8 mouse cellular contexts compared by ENCODE assay signal in the genomic region with DNA sequence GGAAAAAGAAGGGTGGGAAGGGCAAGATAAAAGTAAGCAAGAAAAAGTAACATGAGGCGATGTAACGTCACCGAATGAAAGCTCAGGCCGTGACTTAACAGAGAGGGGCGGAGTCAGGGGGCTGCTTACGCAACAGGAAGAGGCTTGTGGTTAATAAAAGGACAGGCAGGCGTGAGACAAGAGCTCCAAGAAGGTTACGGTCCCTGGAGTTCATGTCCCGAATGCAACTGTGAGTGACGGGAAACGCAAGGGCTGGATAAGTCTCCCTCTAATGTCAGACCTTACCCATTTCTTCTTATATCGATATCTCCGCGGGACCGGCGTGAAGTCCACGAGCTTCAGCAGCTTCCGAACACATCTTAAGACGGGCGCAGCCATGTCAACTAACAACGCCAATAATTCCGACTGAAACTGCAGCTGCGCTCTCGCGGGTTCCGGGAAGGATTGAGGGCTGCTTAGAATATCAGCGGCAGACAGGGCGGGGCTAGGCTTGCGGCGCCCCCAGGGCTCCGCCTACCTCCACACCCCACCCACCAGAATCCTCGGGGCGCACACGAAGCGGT. TPM values are rescaled to one million over a fixed set of nuclear protein-coding genes. Genes with fewer than 3 reads are reported as not detected.
A peak's percentile ranks its signal among the peaks of the same experiment; 100 is the strongest.
DNase-seq lines count a peak whose midpoint lies in the region; ATAC-seq and TF ChIP-seq lines count a peak whose summit lies in the region.

A gene (minus strand): TSS at position 478 of the 563 bp plus-strand sequence.

- peak; percentile 94 for ATAC-seq in activated CD4-positive, CD25-positive, alpha-beta regulatory T cell, adult 4 months

- peak within 1 kb of the TSS; percentile 54 for H3K27ac ChIP-seq in cortical plate, adult 2 months (ENCODE audit: insufficient read depth, low read length)

- DNase-seq in gastrocnemius, adult 8-10 months (ENCODE audit: low spot score in 2 of 2), result peak; percentile 88 to 89
- peak; percentile 81 for DNase-seq in hindlimb bud, embryonic 11.5 days (ENCODE audit: extremely low spot score, low read depth, low spot score)
- DNase-seq in left cerebral cortex, adult 8-10 months (ENCODE audit: low spot score in 2 of 2), result peak; percentile 84 to 88
- DNase-seq in right cerebral cortex, postnatal 10 days (ENCODE audit: low spot score in 2 of 2), result peak; percentile 92 to 93
- peak; percentile 82 for DNase-seq in urinary bladder, postnatal 25 days (ENCODE audit: low spot score)

- TF ChIP-seq POLR2A in cortical plate, adult 2 months (IDR thresholded peaks at IDR 0.05; ENCODE audit: extremely low read depth, insufficient read depth, low read length), result peak; percentile 72

- peak within 1 kb of the TSS; percentile 53 for H3K4me3 ChIP-seq in cortical plate, adult 2 months (ENCODE audit: insufficient read depth, low read length)
- H3K4me3 ChIP-seq in megakaryocyte, embryonic 14.5 days (replicated peaks), result peak within 1 kb of the TSS; percentile 94

- H3K9me3 ChIP-seq in megakaryocyte, embryonic 14.5 days, result no peaks in the 10 kb centered on the region

- no peaks in the 10 kb centered on the region for H3K4me1 ChIP-seq in cortical plate, adult 2 months (ENCODE audit: control insufficient read depth, insufficient read depth, low read length)
- peaks cover 37% of the 10 kb centered on the region for H3K4me1 ChIP-seq in megakaryocyte, embryonic 14.5 days

- H3K36me3 ChIP-seq in megakaryocyte, embryonic 14.5 days (replicated peaks; ENCODE audit: low read length), result peaks cover 27% of the 10 kb centered on the region

- no peaks in the 10 kb centered on the region for H3K27me3 ChIP-seq in megakaryocyte, embryonic 14.5 days (replicated peaks)

- no peak for TF ChIP-seq CTCF in cortical plate, adult 2 months (IDR thresholded peaks at IDR 0.05; ENCODE audit: extremely low read depth, insufficient read depth, low read length)

RNA-seq across cellular contexts. Expression of the gene that starts here (rescaled TPM):
- 10 to 100 TPM; 21.7 to 26.9 TPM for polyA plus RNA-seq in activated CD4-positive, CD25-positive, alpha-beta regulatory T cell, adult 4 months (2017; shearing (Covaris generic))
- 8.8 and 9.4 TPM in 2 replicates for polyA plus RNA-seq in cortical plate, adult 2 months (2012; rRNA removed)
- total RNA-seq in gastrocnemius, adult 8-10 months (2022), result 10 to 100 TPM; 13.3 to 13.5 (median 13.4) TPM
- total RNA-seq in left cerebral cortex, adult 8-10 months (2022), result 10 to 100 TPM in 2 of 4 experiments, 1 to 10 TPM in 2; 9.0 to 11.5 (median 10.6) TPM
- polyA plus RNA-seq in megakaryocyte, embryonic 14.5 days (2012; ENCODE audit: insufficient read depth, low replicate concordance), result 0.27 TPM in 1 of 2 replicates, not detected in the other

Comparison
In these comparisons a context has a peak if more than half of its experiments do, and no peak if none do; other contexts are left out.
1. Peak in every context shown above with its lines: DNase-seq, ATAC-seq, H3K4me3 ChIP-seq and H3K27ac ChIP-seq.